Mouse (Mus musculus) olfactory bulb, adult 2 months (tissue): Measurements from ENCODE around the gene Sbf2.

Experiments used
- CTCF ChIP-seq: fragments of 200-500 bp; IDR thresholded peaks from 2 replicates; pipeline ENCODE4 v1.5.1; 2012; ENCODE audit warnings: low read depth, mild to moderate bottlenecking, low read length, moderate library complexity; ENCODE audit not compliant: insufficient read depth
- POLR2A ChIP-seq: fragments of 200-500 bp; IDR thresholded peaks from 2 replicates; pipeline ENCODE4 v1.6.1; 2012; ENCODE audit warnings: mild to moderate bottlenecking, low read depth, low read length, moderate library complexity; ENCODE audit not compliant: insufficient read depth

- TF ChIP-seq POLR2A = no peak
- no peak for TF ChIP-seq CTCF
Observed at GRCm38 (mm10) chr7:110261807-110262206, 352.9 kb downstream of the Sbf2 start.
